Mouse (Mus musculus) embryonic facial prominence, embryonic 11.5 days (tissue): ENCODE results near the gene Zfp503. TPM values are rescaled to one million over a fixed set of nuclear protein-coding genes. Genes with fewer than 3 reads are reported as not detected.

Experiments
- ATAC-seq: fragments of 200-750 bp; cut with Nextera tagmentation; replicated peaks from 2 replicates; pipeline ENCODE4 v1.8.0; 2017; ENCODE audit warnings: low read depth; ENCODE audit not compliant: insufficient number of reproducible peaks, low FRiP score, low TSS enrichment
- DNase-seq: peaks from one replicate; pipeline ENCODE4 v3.0.0-alpha.2; 2015; ENCODE audit warnings: low spot score
- H3K27ac ChIP-seq: fragments of 300-500 bp; sonication (generic); replicated peaks from 2 replicates; pipeline ENCODE4 v1.5.1; 2014; ENCODE audit warnings: mild to moderate bottlenecking, low read depth, low read length, control low read depth
- H3K27me3 ChIP-seq: fragments of 300-500 bp; sonication (generic); 2 replicates; pipeline ENCODE4 v1.6.1; 2014; ENCODE audit warnings: mild to moderate bottlenecking, low read length, moderate library complexity, mixed read lengths; ENCODE audit not compliant: control insufficient read depth, insufficient read depth
- H3K36me3 ChIP-seq: fragments of 300-500 bp; sonication (generic); replicated peaks from 2 replicates; pipeline ENCODE4 v1.6.1; 2014; ENCODE audit warnings: low read depth, mild to moderate bottlenecking, low read length, moderate library complexity, mixed read lengths; ENCODE audit not compliant: control insufficient read depth, insufficient read depth
- H3K4me1 ChIP-seq: fragments of 300-500 bp; sonication (generic); 2 replicates; pipeline ENCODE4 v1.6.1; 2014; ENCODE audit warnings: low read length, mixed read lengths; ENCODE audit not compliant: control insufficient read depth, insufficient read depth
- H3K4me2 ChIP-seq: fragments of 300-500 bp; sonication (generic); 2 replicates; pipeline ENCODE4 v1.6.1; 2014; ENCODE audit warnings: low read depth, mild to moderate bottlenecking, control low read depth, low read length, moderate library complexity
- H3K4me3 ChIP-seq: fragments of 300-500 bp; sonication (generic); 2 replicates; pipeline ENCODE4 v1.5.1; 2014; ENCODE audit warnings: low read depth, low read length, control low read depth
- H3K9ac ChIP-seq: fragments of 300-500 bp; sonication (generic); replicated peaks from 2 replicates; pipeline ENCODE4 v1.6.1; 2014; ENCODE audit warnings: mild to moderate bottlenecking, control low read depth, low read length
- H3K9me3 ChIP-seq: fragments of 300-500 bp; sonication (generic); replicated peaks from 2 replicates; pipeline ENCODE4 v1.6.1; 2016; ENCODE audit warnings: mild to moderate bottlenecking, low read length, inconsistent platforms, mixed read lengths; ENCODE audit not compliant: control insufficient read depth
- WGBS: fragments of 180-500 bp; shearing (Covaris S2); extraction: QIAGEN DNeasy Blood & Tissue Kit; methylation state at CpG from one replicate; pipeline ENCODE4 v1.1.7; 2014; 5-methylcytosine and 5-hydroxymethylcytosine counted together
- polyA plus RNA-seq: library from polyadenylated mRNA; unstranded; fragments of >200 nt; fragmentation: Nextera tagmentation; extraction: Ambion mirVana; gene quantifications from 2 replicates; pipeline ENCODE4 v1.2.1, GENCODE M21; 2014

The Zfp503 gene
- polyA plus RNA-seq, 1 experiment from 2014 or later = 10.2 TPM

- Histone ChIP-seq H3K4me2 (peak overlapping the region; percentile 82), H3K36me3 (peaks cover 3% of the 10 kb centered on the region), H3K4me1 (peaks cover 9% of the 10 kb centered on the region), H3K27me3 (peaks cover 6% of the 10 kb centered on the region; the same call in 1 of the 2 replicates), H3K27ac (peak overlapping the region; percentile 97), H3K9me3 (no peaks in the 10 kb centered on the region), H3K9ac (peak overlapping the region; percentile 92), H3K4me3 (peak overlapping the region; percentile 81)
- under 1% methylated on average over 34 of the region's 37 CpGs for WGBS
- ATAC-seq (no peak), DNase-seq (peak; percentile 41)
Measured at GRCm38 (mm10) chr14:21985426-21985931, 3.9 kb downstream of the Zfp503 start.

DNA sequence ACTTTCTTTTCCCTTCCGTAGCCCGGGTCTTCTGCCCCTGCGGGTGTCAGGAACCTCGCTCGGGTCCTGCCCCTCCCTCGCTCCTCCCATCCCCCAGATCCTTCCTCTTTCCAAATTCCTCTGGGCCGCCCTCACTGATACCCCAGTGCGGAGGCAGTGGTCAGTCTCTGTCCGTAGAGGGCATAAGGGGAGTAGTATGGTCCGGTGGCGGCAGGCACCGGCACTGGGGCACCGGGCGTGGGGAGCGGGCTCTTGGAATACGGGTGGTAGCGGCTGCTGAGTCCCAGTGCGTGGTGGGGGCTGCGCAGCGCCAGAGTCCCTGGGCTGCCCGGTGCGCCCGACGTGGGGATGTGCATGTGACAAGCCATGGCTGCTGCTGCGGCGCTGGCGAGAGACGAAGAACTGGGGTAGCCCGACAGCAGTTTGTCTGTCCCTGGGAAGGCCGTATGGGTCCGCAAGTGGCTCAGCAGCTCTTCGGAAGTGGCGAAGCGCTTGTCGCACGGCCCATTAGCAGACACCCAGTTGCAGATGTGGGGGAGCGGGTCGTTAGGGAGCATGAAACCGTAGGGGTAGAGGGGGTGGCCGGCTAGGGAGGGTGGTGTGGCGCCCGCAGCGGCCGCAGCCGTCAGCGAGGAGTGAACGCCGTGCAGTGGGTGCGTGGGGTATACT is 4.5 kb downstream of the Zfp503 start:
- Histone ChIP-seq H3K4me1 (peaks cover 9% of the 10 kb centered on the region), H3K4me2 (peak overlapping the region; percentile 82), H3K27ac (peak overlapping the region; percentile 97), H3K27me3 (peaks cover 6% of the 10 kb centered on the region; the same call in 1 of the 2 replicates), H3K9ac (peak overlapping the region; percentile 92), H3K9me3 (no peaks in the 10 kb centered on the region), H3K36me3 (peaks cover 3% of the 10 kb centered on the region), H3K4me3 (peak overlapping the region; percentile 81)
- 1% methylated on average over 49 of the region's 49 CpGs for WGBS
- no peak for ATAC-seq
- DNase-seq = peak; percentile 35

GRCm38 (mm10) chr14:21983950-21984730 is 5.3 kb downstream of the Zfp503 start:
- Histone ChIP-seq H3K27me3 (peaks cover 6% of the 10 kb centered on the region; the same call in 1 of the 2 replicates), H3K27ac (no peak overlapping the region), H3K9me3 (no peaks in the 10 kb centered on the region), H3K9ac (peak overlapping the region; percentile 92), H3K4me1 (peaks cover 9% of the 10 kb centered on the region), H3K4me2 (peak overlapping the region; percentile 82), H3K4me3 (peak overlapping the region; percentile 81), H3K36me3 (peaks cover 3% of the 10 kb centered on the region)
- 3% methylated on average over 18 of the region's 18 CpGs for WGBS
- no peak for ATAC-seq
- DNase-seq = peak; percentile 22

- Histone ChIP-seq H3K4me2 (peak overlapping the region; percentile 61), H3K27me3 (peaks cover 6% of the 10 kb centered on the region; the same call in 1 of the 2 replicates), H3K27ac (no peak overlapping the region), H3K9ac (peak overlapping the region; percentile 68), H3K4me1 (peaks cover 9% of the 10 kb centered on the region), H3K9me3 (no peaks in the 10 kb centered on the region), H3K36me3 (peaks cover 3% of the 10 kb centered on the region), H3K4me3 (peak overlapping the region; percentile 40)
- under 1% methylated on average over 22 of the region's 22 CpGs for WGBS
- ATAC-seq = no peak
- peak; percentile 56 for DNase-seq
Measured at GRCm38 (mm10) chr14:21983311-21983949, 6.0 kb downstream of the Zfp503 start.

DNA sequence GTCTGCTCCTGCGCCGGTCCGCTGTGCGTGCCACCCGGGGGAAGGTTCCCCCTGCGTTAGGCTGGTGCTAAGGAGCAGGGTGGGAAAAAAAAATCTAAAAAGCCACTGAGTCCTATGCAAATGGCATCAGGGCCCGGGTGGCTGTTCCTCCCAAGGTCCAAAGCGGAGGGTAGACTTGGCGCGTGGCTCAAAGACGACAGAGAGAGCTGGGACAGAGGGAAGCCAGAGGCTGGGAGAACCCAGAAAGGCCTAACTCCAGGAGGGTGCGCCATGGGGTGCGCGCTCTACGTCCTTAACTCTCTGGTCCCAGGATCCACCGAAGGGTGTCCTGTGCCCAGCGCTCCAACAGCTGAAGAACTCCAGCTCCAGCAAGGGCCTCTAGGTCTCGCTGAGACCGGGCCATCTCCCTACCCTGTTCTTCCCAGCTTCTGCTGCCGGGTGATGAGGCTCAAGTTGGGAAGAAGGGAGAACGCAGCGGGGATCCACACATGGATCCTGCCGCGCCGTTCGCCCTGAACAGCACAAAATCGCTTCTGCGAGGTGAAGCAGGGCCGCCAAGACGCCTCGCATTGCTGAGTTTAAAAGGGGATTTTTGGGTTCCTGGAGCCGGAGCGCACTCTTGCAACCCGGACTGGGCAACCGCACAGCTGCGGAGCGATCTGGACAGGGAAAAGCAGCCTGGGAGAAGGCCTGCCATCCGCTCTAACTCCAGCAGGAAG is 6.7 kb downstream of the Zfp503 start:
- DNase-seq (peak; percentile 56), ATAC-seq (no peak)
- Histone ChIP-seq H3K4me1 (peaks cover 9% of the 10 kb centered on the region), H3K27me3 (peaks cover 6% of the 10 kb centered on the region; the same call in 1 of the 2 replicates), H3K9me3 (no peaks in the 10 kb centered on the region), H3K27ac (peak overlapping the region; percentile 49; the same call in 1 of the 2 replicates), H3K36me3 (peaks cover 3% of the 10 kb centered on the region), H3K9ac (peak overlapping the region; percentile 68), H3K4me2 (peak overlapping the region; percentile 61), H3K4me3 (peak overlapping the region; percentile 40)
- WGBS = 1% methylated on average over 38 of the region's 38 CpGs

GRCm38 (mm10) chr14:21982096-21982591 is 7.3 kb downstream of the Zfp503 start:
- Histone ChIP-seq H3K4me3 (peak overlapping the region; percentile 40), H3K4me1 (peaks cover 9% of the 10 kb centered on the region), H3K9me3 (no peaks in the 10 kb centered on the region), H3K4me2 (peak overlapping the region; percentile 61), H3K9ac (peak overlapping the region; percentile 68), H3K27me3 (peaks cover 6% of the 10 kb centered on the region; the same call in 1 of the 2 replicates), H3K36me3 (peaks cover 3% of the 10 kb centered on the region), H3K27ac (0 out of 2 replicates have a peak overlapping the region, but pooled peaks have one; percentile 35)
- ATAC-seq = no peak
- WGBS = 13% methylated on average over 14 of the region's 14 CpGs
- DNase-seq = peak; percentile 4

DNA sequence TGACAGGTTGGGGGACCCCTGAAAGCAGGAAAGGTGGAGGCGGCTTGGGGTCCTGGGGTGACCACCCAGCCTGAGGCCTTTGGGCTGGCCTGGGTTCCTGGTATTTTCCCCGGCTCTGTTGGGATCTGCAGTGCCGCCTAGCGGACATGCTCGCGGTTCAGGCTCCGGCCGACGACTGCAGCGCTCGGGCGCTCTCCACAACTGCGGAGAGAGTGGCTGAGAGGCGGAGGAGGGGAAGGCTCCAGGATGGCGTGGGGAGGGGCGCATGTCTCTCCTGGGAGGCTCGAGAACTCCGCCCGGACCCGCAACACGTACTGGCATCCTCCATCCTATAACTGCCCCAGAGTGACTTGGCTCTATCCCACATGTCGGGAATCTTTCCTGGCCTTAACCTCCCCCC is 7.9 kb downstream of the Zfp503 start:
- Histone ChIP-seq H3K9me3 (no peaks in the 10 kb centered on the region), H3K27me3 (peaks cover 6% of the 10 kb centered on the region; the same call in 1 of the 2 replicates), H3K4me3 (peak overlapping the region; percentile 14; the same call in 1 of the 2 replicates), H3K27ac (no peak overlapping the region), H3K9ac (no peak overlapping the region), H3K36me3 (peaks cover 3% of the 10 kb centered on the region), H3K4me1 (peaks cover 9% of the 10 kb centered on the region), H3K4me2 (peak overlapping the region; percentile 39)
- ATAC-seq (peak; percentile 60), DNase-seq (peak; percentile 89)
- 1% methylated on average over 22 of the region's 22 CpGs for WGBS
